Mouse (Mus musculus): ENCODE data around the gene Ank2. TPM values are rescaled to one million over a fixed set of nuclear protein-coding genes. Genes with fewer than 3 reads are reported as not detected.

Gene Ank2
- polyA plus RNA-seq, 1 experiment: 52.1 TPM

- no peak overlapping the region for H3K27ac ChIP-seq (ENCODE audit: control insufficient read depth, insufficient read depth, low read depth, low read length)
- peaks cover 4% of the 10 kb centered on the region; the same call in 1 of the 2 replicates for H3K4me1 ChIP-seq (ENCODE audit: control insufficient read depth, insufficient read depth, low read length)
- H3K36me3 ChIP-seq (ENCODE audit: control insufficient read depth, insufficient read depth, low read length): no peaks in the 10 kb centered on the region
- no peak for TF ChIP-seq POLR2A (IDR thresholded peaks at IDR 0.05; ENCODE audit: control insufficient read depth, low read depth, low read length)
- TF ChIP-seq CTCF (IDR thresholded peaks at IDR 0.05; ENCODE audit: control insufficient read depth, insufficient read depth, insufficient replicate concordance, low read depth, low read length): no peak
- H3K4me3 ChIP-seq (ENCODE audit: control insufficient read depth, low read depth, low read length): no peak overlapping the region
- H3K27me3 ChIP-seq (ENCODE audit: control insufficient read depth, insufficient read depth, low read length): no peaks in the 10 kb centered on the region
Observed at GRCm38 (mm10) chr3:127361846-127362245, 137.3 kb downstream of the Ank2 start.

DNA sequence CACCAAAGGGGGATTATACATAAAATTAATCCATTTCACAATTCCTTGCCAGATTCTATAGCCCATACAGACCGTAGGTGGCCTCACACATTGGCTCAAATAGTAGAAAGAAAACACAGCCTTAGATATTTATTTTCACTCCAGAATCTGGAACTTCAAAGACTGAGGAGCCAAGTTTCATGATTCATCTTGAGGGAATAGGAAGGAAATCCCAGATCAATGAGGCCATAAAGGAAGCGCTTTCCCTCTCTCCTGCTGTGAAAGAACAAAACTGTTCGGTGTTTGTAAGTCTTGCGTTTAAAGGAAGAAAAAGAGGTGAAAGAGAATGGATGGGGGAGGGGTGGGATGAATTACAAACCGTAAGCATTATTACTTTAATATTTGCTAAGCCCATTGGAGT, 137.8 kb downstream of the Ank2 start:
- no peak overlapping the region for H3K27ac ChIP-seq (ENCODE audit: control insufficient read depth, insufficient read depth, low read depth, low read length)
- H3K4me1 ChIP-seq (ENCODE audit: control insufficient read depth, insufficient read depth, low read length): peaks cover 4% of the 10 kb centered on the region; the same call in 1 of the 2 replicates
- H3K27me3 ChIP-seq (ENCODE audit: control insufficient read depth, insufficient read depth, low read length): no peaks in the 10 kb centered on the region
- TF ChIP-seq CTCF (IDR thresholded peaks at IDR 0.05; ENCODE audit: control insufficient read depth, insufficient read depth, insufficient replicate concordance, low read depth, low read length): no peak
- TF ChIP-seq POLR2A (IDR thresholded peaks at IDR 0.05; ENCODE audit: control insufficient read depth, low read depth, low read length): no peak
- H3K4me3 ChIP-seq (ENCODE audit: control insufficient read depth, low read depth, low read length): no peak overlapping the region
- H3K36me3 ChIP-seq (ENCODE audit: control insufficient read depth, insufficient read depth, low read length): no peaks in the 10 kb centered on the region

- no peaks in the 10 kb centered on the region for H3K4me1 ChIP-seq (ENCODE audit: control insufficient read depth, insufficient read depth, low read length)
- no peak overlapping the region for H3K4me3 ChIP-seq (ENCODE audit: control insufficient read depth, low read depth, low read length)
- no peak overlapping the region for H3K27ac ChIP-seq (ENCODE audit: control insufficient read depth, insufficient read depth, low read depth, low read length)
- H3K36me3 ChIP-seq (ENCODE audit: control insufficient read depth, insufficient read depth, low read length): no peaks in the 10 kb centered on the region
- TF ChIP-seq CTCF (IDR thresholded peaks at IDR 0.05; ENCODE audit: control insufficient read depth, insufficient read depth, insufficient replicate concordance, low read depth, low read length) (no peak), POLR2A (IDR thresholded peaks at IDR 0.05; ENCODE audit: control insufficient read depth, low read depth, low read length) (no peak)
- no peaks in the 10 kb centered on the region for H3K27me3 ChIP-seq (ENCODE audit: control insufficient read depth, insufficient read depth, low read length)
Observed at GRCm38 (mm10) chr3:127355252-127355651, 143.9 kb downstream of the Ank2 start.

GRCm38 (mm10) chr3:127350602-127351362, 148.4 kb downstream of the Ank2 start:
- TF ChIP-seq CTCF (IDR thresholded peaks at IDR 0.05; ENCODE audit: control insufficient read depth, insufficient read depth, insufficient replicate concordance, low read depth, low read length) (no peak), POLR2A (IDR thresholded peaks at IDR 0.05; ENCODE audit: control insufficient read depth, low read depth, low read length) (no peak)
- Histone ChIP-seq H3K27ac (ENCODE audit: control insufficient read depth, insufficient read depth, low read depth, low read length) (no peak overlapping the region), H3K4me3 (ENCODE audit: control insufficient read depth, low read depth, low read length) (no peak overlapping the region), H3K36me3 (ENCODE audit: control insufficient read depth, insufficient read depth, low read length) (no peaks in the 10 kb centered on the region), H3K27me3 (ENCODE audit: control insufficient read depth, insufficient read depth, low read length) (no peaks in the 10 kb centered on the region), H3K4me1 (ENCODE audit: control insufficient read depth, insufficient read depth, low read length) (no peaks in the 10 kb centered on the region)

DNA sequence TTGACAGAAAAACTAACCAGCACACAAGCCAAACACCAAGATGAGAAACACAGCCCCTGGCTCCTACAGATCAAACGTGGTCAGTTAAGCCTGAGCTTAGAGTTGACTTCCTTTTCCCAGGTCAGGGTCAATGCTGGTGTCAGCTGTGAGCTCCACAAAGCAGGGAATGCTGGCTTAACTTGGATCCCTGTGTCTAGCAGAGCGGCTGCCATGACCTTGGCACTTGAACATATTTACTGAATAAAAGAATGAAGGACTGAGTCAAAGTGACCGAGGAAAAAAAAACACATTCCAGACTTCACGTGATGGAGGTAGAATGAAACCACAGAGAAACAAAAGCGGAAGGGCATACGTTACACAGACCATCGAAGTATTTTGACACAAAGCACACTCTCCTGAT, 150.2 kb downstream of the Ank2 start:
- H3K4me1 ChIP-seq (ENCODE audit: control insufficient read depth, insufficient read depth, low read length): no peaks in the 10 kb centered on the region
- no peak for TF ChIP-seq CTCF (IDR thresholded peaks at IDR 0.05; ENCODE audit: control insufficient read depth, insufficient read depth, insufficient replicate concordance, low read depth, low read length)
- no peak for TF ChIP-seq POLR2A (IDR thresholded peaks at IDR 0.05; ENCODE audit: control insufficient read depth, low read depth, low read length)
- H3K4me3 ChIP-seq (ENCODE audit: control insufficient read depth, low read depth, low read length): no peak overlapping the region
- no peak overlapping the region for H3K27ac ChIP-seq (ENCODE audit: control insufficient read depth, insufficient read depth, low read depth, low read length)
- H3K36me3 ChIP-seq (ENCODE audit: control insufficient read depth, insufficient read depth, low read length): no peaks in the 10 kb centered on the region
- H3K27me3 ChIP-seq (ENCODE audit: control insufficient read depth, insufficient read depth, low read length): no peaks in the 10 kb centered on the region

GRCm38 (mm10) chr3:127345860-127346459, 153.2 kb downstream of the Ank2 start:
- Histone ChIP-seq H3K4me3 (ENCODE audit: control insufficient read depth, low read depth, low read length) (no peak overlapping the region), H3K27me3 (ENCODE audit: control insufficient read depth, insufficient read depth, low read length) (no peaks in the 10 kb centered on the region), H3K36me3 (ENCODE audit: control insufficient read depth, insufficient read depth, low read length) (no peaks in the 10 kb centered on the region), H3K4me1 (ENCODE audit: control insufficient read depth, insufficient read depth, low read length) (no peaks in the 10 kb centered on the region), H3K27ac (ENCODE audit: control insufficient read depth, insufficient read depth, low read depth, low read length) (no peak overlapping the region)
- no peak for TF ChIP-seq CTCF (IDR thresholded peaks at IDR 0.05; ENCODE audit: control insufficient read depth, insufficient read depth, insufficient replicate concordance, low read depth, low read length)
- TF ChIP-seq POLR2A (IDR thresholded peaks at IDR 0.05; ENCODE audit: control insufficient read depth, low read depth, low read length): no peak

- Histone ChIP-seq H3K4me1 (ENCODE audit: control insufficient read depth, insufficient read depth, low read length) (no peaks in the 10 kb centered on the region), H3K27ac (ENCODE audit: control insufficient read depth, insufficient read depth, low read depth, low read length) (no peak overlapping the region), H3K27me3 (ENCODE audit: control insufficient read depth, insufficient read depth, low read length) (no peaks in the 10 kb centered on the region), H3K4me3 (ENCODE audit: control insufficient read depth, low read depth, low read length) (no peak overlapping the region), H3K36me3 (ENCODE audit: control insufficient read depth, insufficient read depth, low read length) (no peaks in the 10 kb centered on the region)
- TF ChIP-seq POLR2A (IDR thresholded peaks at IDR 0.05; ENCODE audit: control insufficient read depth, low read depth, low read length): no peak
- TF ChIP-seq CTCF (IDR thresholded peaks at IDR 0.05; ENCODE audit: control insufficient read depth, insufficient read depth, insufficient replicate concordance, low read depth, low read length): no peak
Observed at GRCm38 (mm10) chr3:127341300-127341699, 157.8 kb downstream of the Ank2 start.
